ENCODE assay signal across 1 mouse cellular context in the genomic region with DNA sequence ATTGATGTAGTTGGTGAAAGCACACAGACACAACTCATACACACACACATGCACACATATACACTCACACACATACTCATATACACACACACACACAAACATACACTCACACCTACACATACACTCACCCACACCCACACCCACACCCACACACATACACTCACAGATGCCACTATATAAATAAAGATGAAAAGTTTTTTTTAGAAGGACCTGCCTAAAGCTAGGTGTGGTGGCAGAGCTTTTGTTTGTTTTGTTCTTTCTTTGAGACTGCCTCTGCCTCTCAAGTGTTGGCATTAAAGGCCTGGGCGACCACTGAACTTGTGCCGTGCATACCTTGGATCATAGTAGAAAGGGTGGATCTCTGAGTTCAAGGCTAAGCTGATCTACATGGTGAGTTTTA.
TF ChIP-seq lines count a peak whose summit lies in the region.

No protein-coding gene starts in this region.

TF ChIP-seq in CH12.LX, 34 proteins besides CTCF, POLR2A, EP300 and RAD21 (continued from another document):
- TF ChIP-seq PAX5 (IDR thresholded peaks at IDR 0.05; ENCODE audit: low read length) = no peak
- TF ChIP-seq NRF1 (IDR thresholded peaks at IDR 0.05; ENCODE audit: low read depth, low read length) = no peak
- no peak for TF ChIP-seq ZMIZ1 (IDR thresholded peaks at IDR 0.05; ENCODE audit: low read depth, low read length)
- no peak for TF ChIP-seq IRF4 (IDR thresholded peaks at IDR 0.05; ENCODE audit: low read depth, low read length)
TF ChIP-seq in CH12.LX: peak in this region for 0.
